Mouse (Mus musculus) lung, postnatal 0 days (tissue): ENCODE results near the gene Nwd2.

Source experiments
- CTCF ChIP-seq: IDR thresholded peaks from 2 replicates; pipeline ENCODE4 v1.5.1; 2016; ENCODE audit warnings: antibody characterized with exemption, mild to moderate bottlenecking
- EP300 ChIP-seq: IDR thresholded peaks from 2 replicates; pipeline ENCODE4 v1.6.1; 2016; ENCODE audit warnings: antibody characterized with exemption, mild to moderate bottlenecking, control low read depth

GRCm38 (mm10) chr5:63755938-63756337, 107.0 kb downstream of the Nwd2 start:
- no peak for TF ChIP-seq CTCF
- TF ChIP-seq EP300: no peak
